Mouse (Mus musculus): ENCODE data around the gene Lsg1.

DNA sequence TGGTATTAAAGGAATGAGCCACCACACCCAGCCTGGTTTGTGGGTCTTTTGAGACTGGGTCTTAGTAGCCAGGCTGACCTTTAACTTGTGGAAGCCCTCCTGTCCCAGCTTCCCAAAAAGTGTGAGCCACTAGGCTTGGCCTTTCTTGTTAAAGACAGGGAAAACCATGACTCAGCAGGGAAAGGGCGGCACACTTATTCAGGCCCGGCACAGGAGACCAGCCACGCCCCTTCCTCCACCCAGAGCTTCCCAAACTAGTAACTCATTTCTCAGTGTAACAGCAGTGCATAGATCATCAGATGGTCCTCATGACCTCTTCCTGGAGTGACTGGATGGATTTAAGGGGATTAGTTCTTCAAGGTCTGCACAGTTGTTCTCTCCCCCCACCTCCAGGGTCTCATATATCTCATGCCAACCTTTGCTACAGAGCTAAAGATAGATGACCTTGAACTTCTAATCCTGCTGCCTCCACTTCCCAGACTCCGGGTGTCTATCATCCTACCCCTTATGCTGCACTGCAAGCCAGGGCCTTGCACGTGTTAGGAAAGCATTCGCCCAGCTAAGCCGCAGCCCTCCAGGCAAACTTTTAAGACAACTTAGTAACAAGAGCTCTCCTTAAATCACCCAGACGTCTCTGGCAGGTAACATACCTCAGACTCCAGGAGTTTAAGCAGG, 74.9 kb downstream of the Lsg1 start:
- TF ChIP-seq CTCF (IDR thresholded peaks at IDR 0.05; ENCODE audit: extremely low read depth, insufficient read length, insufficient replicate concordance, low read depth, low read length) (no peak), POLR2A (IDR thresholded peaks at IDR 0.05; ENCODE audit: low read depth, low read length) (no peak)
